Mouse (Mus musculus) kidney, embryonic 14.5 days (tissue): Measurements from ENCODE around the gene Bcl2l13. TPM values are rescaled to one million over a fixed set of nuclear protein-coding genes. Genes with fewer than 3 reads are reported as not detected.
"Not testable (repeated sequence)": the region's sequence is repeated elsewhere in the genome, so short reads cannot be mapped to it uniquely, and the experiment has no call there.

Source experiments
- ATAC-seq: fragments of 200-750 bp; cut with Nextera tagmentation; 2 replicates; pipeline ENCODE4 v1.8.0; 2017; ENCODE audit warnings: moderate number of reproducible peaks, mild to moderate bottlenecking, moderate TSS enrichment, moderate library complexity; ENCODE audit not compliant: low FRiP score, low TSS enrichment
- H3K27ac ChIP-seq: fragments of 300-500 bp; sonication (generic); 2 replicates; pipeline ENCODE4 v1.5.1; 2014; ENCODE audit warnings: low read depth, mild to moderate bottlenecking, low read length, moderate library complexity, mixed read lengths
- H3K27me3 ChIP-seq: fragments of 300-500 bp; sonication (generic); 2 replicates; pipeline ENCODE4 v1.6.1; 2014; ENCODE audit warnings: mild to moderate bottlenecking, low read length; ENCODE audit not compliant: control insufficient read depth, insufficient read depth
- H3K36me3 ChIP-seq: fragments of 300-500 bp; sonication (generic); 2 replicates; pipeline ENCODE4 v1.6.1; 2014; ENCODE audit warnings: low read length, mixed read lengths; ENCODE audit not compliant: control insufficient read depth, insufficient read depth
- H3K4me1 ChIP-seq: fragments of 300-500 bp; sonication (generic); 2 replicates; pipeline ENCODE4 v1.6.1; 2014; ENCODE audit warnings: low read length, mixed read lengths; ENCODE audit not compliant: control insufficient read depth, insufficient read depth
- H3K4me2 ChIP-seq: fragments of 300-500 bp; sonication (generic); replicated peaks from 2 replicates; pipeline ENCODE4 v1.6.1; 2014; ENCODE audit warnings: low read depth, mild to moderate bottlenecking, low read length
- H3K4me3 ChIP-seq: fragments of 300-500 bp; sonication (generic); 2 replicates; pipeline ENCODE4 v1.5.1; 2014; ENCODE audit warnings: mild to moderate bottlenecking, low read length
- H3K9ac ChIP-seq: fragments of 300-500 bp; sonication (generic); 2 replicates; pipeline ENCODE4 v1.6.1; 2014; ENCODE audit warnings: low read depth, mild to moderate bottlenecking, low read length, moderate library complexity
- H3K9me3 ChIP-seq: fragments of 300-500 bp; sonication (generic); 2 replicates; pipeline ENCODE4 v1.6.1; 2016; ENCODE audit warnings: low read length; ENCODE audit not compliant: control insufficient read depth
- WGBS: fragments of 180-500 bp; shearing (Covaris S2); extraction: QIAGEN DNeasy Blood & Tissue Kit; methylation state at CpG from one replicate; pipeline ENCODE4 v1.1.7; 2014; 5-methylcytosine and 5-hydroxymethylcytosine counted together
- polyA plus RNA-seq: library from polyadenylated mRNA; unstranded; fragments of >200 nt; fragmentation: Nextera tagmentation; extraction: Ambion mirVana; gene quantifications from 2 replicates; pipeline ENCODE4 v1.2.1, GENCODE M21; 2014

Gene Bcl2l13
- polyA plus RNA-seq, 1 experiment from 2014 or later, result 34.0 TPM

DNA sequence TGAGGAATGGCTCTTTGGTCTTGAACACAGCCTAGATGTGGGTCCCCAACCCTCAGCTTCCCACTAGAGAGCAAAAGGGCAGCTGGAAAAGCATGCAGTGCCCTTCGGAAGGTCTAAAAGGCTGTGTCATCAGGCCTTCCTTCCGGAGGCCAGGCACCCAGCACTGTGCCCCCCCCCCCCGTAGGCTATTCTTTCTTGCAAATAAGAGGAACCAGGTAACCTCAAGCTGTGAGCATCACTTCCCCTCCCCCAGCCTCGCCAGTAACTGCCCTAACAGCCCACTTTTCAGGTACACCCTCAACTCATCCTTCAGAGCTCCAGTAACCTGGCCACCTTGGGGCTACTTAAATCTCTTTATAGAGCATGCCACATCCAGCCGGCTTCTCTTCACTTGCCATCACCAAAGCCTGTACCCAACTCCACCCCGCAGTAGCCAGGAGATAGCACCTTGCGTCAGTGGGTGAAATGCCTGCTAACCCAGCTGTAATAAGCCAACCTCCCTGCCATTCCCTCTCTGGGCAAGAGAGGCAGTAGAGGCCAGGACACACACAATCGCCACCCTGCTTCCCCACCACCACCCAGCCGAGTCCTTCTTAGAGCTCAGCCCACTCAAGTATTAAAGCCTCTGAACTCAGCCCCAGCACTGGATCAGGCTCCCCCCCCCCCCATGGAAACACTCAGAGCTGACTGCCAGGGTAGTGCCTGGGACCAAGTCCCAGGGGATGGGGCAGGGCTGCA, 79.1 kb downstream of the Bcl2l13 start:
- no peak overlapping the region for H3K27ac ChIP-seq
- no peaks in the 10 kb centered on the region for H3K27me3 ChIP-seq
- WGBS, result 47% methylated on average over 9 of the region's 9 CpGs
- peak; percentile 29; the same call in 1 of the 2 replicates for ATAC-seq
- H3K9ac ChIP-seq, result no peak overlapping the region
- H3K9me3 ChIP-seq, result no peaks in the 10 kb centered on the region
- H3K4me1 ChIP-seq, result no peaks in the 10 kb centered on the region; the same call in 1 of the 2 replicates
- H3K4me2 ChIP-seq, result no peak overlapping the region
- H3K4me3 ChIP-seq, result no peak overlapping the region
- no peaks in the 10 kb centered on the region for H3K36me3 ChIP-seq

DNA sequence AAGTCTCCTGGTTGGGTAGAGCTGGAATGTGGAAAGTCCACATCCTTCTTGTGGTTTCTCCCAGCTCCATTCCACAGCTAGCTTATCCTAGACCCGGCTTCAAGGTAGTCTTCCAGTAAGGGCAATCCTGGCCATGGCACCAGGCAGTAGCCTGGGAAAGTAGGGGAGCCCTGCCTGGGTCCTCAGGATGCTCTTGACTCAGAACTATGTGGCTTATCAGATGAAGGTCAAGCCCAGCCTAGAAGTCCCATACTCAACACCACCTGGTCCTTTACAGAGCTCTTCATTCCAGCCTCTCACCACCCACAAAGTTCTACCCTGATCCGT, 79.6 kb downstream of the Bcl2l13 start:
- 32% methylated on average over 2 of the region's 2 CpGs for WGBS
- H3K27me3 ChIP-seq, result no peaks in the 10 kb centered on the region
- H3K9me3 ChIP-seq, result no peaks in the 10 kb centered on the region
- 0 out of 2 replicates have a peak overlapping the region, but pooled peaks have one; percentile 67 for H3K4me3 ChIP-seq
- no peak; the same call in 1 of the 2 replicates for ATAC-seq
- no peak overlapping the region for H3K27ac ChIP-seq
- no peak overlapping the region for H3K9ac ChIP-seq
- H3K4me2 ChIP-seq, result no peak overlapping the region
- no peaks in the 10 kb centered on the region for H3K36me3 ChIP-seq
- no peaks in the 10 kb centered on the region; the same call in 1 of the 2 replicates for H3K4me1 ChIP-seq

DNA sequence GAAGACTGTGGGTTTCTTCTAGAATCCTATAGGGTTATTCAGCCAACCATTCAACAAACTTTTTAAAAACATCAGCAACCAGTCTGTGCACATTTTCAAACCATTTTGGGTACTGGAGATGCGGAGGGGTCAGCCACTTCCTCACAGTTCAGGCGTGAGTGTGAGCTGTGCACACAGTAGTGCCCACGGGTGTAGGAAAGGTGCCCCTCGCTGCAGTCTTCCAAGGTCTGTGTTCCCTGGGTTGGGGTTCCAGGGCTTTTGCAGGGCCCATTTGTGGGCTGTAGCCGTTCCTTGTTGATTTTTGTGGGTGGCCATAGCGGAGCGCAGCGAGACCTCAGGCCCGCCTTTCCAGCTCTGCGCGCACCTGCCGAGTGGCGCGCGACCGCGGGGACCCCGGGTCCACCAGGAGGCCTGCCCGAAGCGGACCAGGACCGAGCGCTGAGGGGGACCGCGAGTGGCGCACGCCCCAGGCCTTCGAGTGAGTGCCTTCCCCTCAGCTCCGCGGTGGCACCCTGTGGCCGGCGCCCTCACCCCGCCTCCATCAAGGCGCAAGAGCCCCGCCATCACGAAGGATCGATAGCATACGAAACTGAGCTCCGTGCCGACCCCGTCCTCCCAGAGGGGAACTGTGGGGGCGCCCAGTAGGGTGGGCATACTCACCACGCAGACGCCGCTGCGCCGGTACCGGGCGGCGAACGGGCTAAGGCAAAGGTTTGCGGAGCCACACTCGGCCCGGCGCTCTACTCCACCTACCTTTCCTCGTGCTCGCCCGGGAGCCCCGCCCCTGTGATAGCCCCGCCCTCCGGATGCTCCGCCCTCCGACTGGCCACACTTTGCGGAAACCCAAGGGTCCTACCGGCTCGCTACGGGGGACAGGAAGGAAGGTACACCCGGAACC, 80.3 kb downstream of the Bcl2l13 start, which contains the start of gene Bid:
TSS of gene Bid (minus strand) at position 780 of the 898 bp plus-strand sequence.
- H3K4me3 ChIP-seq, result peak within 1 kb of the TSS; percentile 67
- 1% methylated on average over 65 of the region's 67 CpGs for WGBS
- H3K27me3 ChIP-seq, result no peaks in the 10 kb centered on the region
- no peak within 1 kb of the TSS for H3K27ac ChIP-seq
- ATAC-seq, result peak; percentile 91
- H3K4me2 ChIP-seq, result peak within 1 kb of the TSS; percentile 97
- H3K4me1 ChIP-seq, result no peaks in the 10 kb centered on the region; the same call in 1 of the 2 replicates
- H3K36me3 ChIP-seq, result no peaks in the 10 kb centered on the region
- H3K9ac ChIP-seq, result peak within 1 kb of the TSS; percentile 69
- H3K9me3 ChIP-seq, result no peaks in the 10 kb centered on the region

DNA sequence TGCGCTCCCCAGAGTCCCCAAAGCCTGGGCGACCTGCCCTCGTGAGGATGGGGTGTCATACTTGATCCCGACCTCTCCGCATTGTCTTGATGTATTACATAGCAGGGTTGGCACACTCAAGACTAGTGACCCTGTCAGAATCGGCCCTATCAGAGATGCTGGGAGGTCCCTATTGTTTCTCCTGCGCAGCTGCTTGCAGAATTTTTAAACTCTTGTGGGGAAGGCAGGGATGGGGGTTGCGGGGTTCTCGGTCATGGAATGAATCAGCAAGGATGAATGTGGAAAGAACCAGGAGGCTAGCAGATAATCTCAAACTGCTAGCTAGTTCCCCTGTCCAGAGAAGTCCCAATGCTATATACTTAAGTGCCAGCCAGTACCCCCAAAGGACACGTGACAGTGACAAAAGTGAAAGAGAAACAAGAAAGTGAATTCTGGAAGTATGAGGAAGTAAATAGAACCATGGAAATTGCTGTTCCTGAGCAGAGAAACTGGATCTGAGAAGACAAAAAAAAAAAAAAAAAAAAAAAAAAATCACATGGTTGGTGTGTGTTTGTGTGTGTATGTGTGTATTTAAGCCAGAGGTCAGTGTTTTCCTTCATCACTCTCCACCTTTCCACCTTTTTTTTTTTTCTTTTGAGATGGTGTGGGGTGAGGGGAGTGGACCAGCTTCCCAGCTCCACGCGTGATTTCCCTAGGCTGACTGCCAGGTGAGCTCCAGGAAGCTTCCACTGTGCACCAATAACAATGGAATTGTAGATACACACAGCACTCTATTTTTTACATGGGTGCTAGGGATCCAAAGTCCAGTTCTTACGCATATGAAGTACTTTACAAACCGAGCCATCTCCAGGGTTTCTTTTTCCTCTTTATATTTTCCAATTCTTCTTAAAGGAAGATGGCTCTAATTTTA, 81.2 kb downstream of the Bcl2l13 start:
- H3K4me1 ChIP-seq, ATAC-seq, H3K36me3 ChIP-seq, H3K27me3 ChIP-seq, H3K9me3 ChIP-seq, H3K27ac ChIP-seq: not testable (repeated sequence)
- Histone ChIP-seq H3K4me3 (peak overlapping the region; percentile 67), H3K4me2 (peak overlapping the region; percentile 97), H3K9ac (peak overlapping the region; percentile 69; the same call in 1 of the 2 replicates)
- 22% methylated on average over 10 of the region's 14 CpGs for WGBS

DNA sequence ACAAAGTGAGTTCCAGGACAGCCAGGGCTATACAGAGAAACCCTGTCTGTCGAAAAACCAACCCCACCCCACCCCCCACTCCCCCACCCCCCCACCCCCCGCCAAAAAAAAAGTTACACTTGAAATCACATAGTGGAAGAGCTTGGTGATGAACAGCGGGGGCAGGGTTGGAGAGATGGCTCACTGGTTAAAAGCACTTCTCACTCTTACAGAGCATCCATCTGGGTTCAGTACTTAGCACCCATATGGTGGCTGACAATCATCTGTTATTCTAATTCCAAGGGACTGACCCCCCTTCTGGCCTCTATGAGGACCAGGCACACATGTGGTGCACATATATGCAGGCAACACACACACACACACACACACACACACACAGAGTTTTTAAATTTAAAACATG, 82.0 kb downstream of the Bcl2l13 start:
- 37% methylated on average over 3 of the region's 3 CpGs for WGBS
- Histone ChIP-seq H3K4me2 (no peak overlapping the region), H3K4me3 (no peak overlapping the region), H3K4me1 (no peaks in the 10 kb centered on the region; the same call in 1 of the 2 replicates), H3K27me3 (no peaks in the 10 kb centered on the region), H3K36me3 (no peaks in the 10 kb centered on the region), H3K27ac (no peak overlapping the region), H3K9ac (no peak overlapping the region), H3K9me3 (0 out of 2 replicates have a peak, but pooled peaks cover 3% of the 10 kb centered on the region)
- ATAC-seq, result no peak

DNA sequence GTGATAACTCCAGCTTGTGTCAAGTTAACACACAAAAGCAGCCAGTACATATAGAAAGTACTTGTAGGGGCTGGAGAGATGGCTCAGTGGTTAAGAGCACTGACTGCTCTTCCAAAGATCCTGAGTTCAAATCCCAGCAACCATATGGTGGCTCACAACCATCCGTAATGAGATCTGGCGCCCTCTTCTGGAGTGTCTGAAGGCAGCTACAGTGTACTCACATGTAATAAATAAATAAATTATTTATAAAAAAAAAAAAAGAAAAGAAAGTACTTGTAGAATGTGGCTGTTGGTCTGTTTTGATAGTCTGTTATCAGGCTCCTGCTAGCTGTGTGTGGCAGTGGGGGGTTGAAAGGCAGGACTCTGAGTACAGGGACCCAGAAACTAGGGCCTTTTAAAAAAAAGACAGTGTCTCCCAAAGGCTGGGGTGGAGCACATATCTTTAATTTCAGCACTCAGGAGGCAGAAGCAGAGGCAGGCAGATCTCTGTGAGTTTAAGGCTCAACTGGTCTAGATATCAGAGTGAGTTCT, 88.8 kb downstream of the Bcl2l13 start:
- not testable (repeated sequence) for H3K4me1 ChIP-seq, H3K27me3 ChIP-seq, H3K9ac ChIP-seq, H3K27ac ChIP-seq, H3K9me3 ChIP-seq, H3K4me2 ChIP-seq, ATAC-seq, H3K4me3 ChIP-seq, H3K36me3 ChIP-seq
- WGBS, result 91% methylated on average over 2 of the region's 2 CpGs

DNA sequence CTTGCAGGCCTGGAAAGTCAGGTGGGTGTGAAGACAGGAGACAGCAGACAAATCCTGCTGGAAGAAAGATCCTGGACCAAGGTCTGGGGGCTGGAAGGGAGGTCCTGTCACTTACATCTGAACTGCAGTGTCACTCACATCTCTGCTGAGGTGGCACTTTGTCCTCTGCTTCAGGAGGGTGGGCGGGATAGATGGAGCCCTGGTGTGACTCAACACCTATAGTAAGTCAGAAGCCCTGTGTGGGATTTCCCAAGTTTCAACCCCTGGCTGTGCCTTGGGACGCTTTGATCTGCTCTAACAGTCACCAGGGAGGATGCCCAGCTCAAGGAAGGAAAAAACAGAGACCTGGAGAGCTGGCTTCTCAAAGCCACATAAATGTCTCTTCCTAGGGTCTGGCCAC, 90.9 kb downstream of the Bcl2l13 start:
- H3K4me1 ChIP-seq, result no peaks in the 10 kb centered on the region
- H3K4me3 ChIP-seq, result no peak overlapping the region
- no peak overlapping the region for H3K4me2 ChIP-seq
- WGBS, result 41% methylated on average over 2 of the region's 2 CpGs
- H3K9me3 ChIP-seq, result 0 out of 2 replicates have a peak, but pooled peaks cover 3% of the 10 kb centered on the region
- H3K9ac ChIP-seq, result no peak overlapping the region
- no peaks in the 10 kb centered on the region for H3K36me3 ChIP-seq
- H3K27me3 ChIP-seq, result no peaks in the 10 kb centered on the region
- ATAC-seq, result no peak
- H3K27ac ChIP-seq, result no peak overlapping the region

DNA sequence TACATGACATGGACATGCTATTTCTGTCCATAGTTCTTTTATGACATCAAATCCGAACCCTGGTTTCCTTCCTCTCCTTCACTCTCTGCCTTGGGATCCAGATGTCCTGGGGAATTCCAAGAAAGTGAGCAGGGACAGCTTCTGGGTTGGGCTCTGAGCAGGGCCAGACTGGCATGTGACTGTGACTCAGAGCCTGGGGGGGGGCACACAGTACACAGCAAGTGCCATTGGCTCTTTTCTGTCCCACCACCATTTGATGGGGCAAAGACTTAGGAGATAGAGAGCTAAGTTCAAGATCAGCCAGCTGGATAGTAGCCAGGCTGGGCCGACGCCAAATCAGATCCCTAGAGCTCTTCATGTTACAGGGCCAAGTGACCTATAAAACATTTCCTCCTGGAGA, 91.8 kb downstream of the Bcl2l13 start:
- no peak overlapping the region for H3K9ac ChIP-seq
- no peak for ATAC-seq
- H3K27me3 ChIP-seq, result no peaks in the 10 kb centered on the region
- H3K4me3 ChIP-seq, result no peak overlapping the region
- 61% methylated on average over 3 of the region's 3 CpGs for WGBS
- no peaks in the 10 kb centered on the region for H3K4me1 ChIP-seq
- no peak overlapping the region for H3K27ac ChIP-seq
- no peak overlapping the region for H3K4me2 ChIP-seq
- peaks cover 7% of the 10 kb centered on the region; the same call in 1 of the 2 replicates for H3K36me3 ChIP-seq
- H3K9me3 ChIP-seq, result 0 out of 2 replicates have a peak, but pooled peaks cover under 1% of the 10 kb centered on the region
